In genomic region chr4:85186011-85186410, GRCm38 (mm10) we compare ENCODE assay signal across 11 mouse cellular contexts. TPM values are rescaled to one million over a fixed set of nuclear protein-coding genes. Genes with fewer than 3 reads are reported as not detected.
DNase-seq lines count a peak whose midpoint lies in the region; ATAC-seq and TF ChIP-seq lines count a peak whose summit lies in the region.
"Had no signal": no experiment of that assay in that cellular context is flagged by ENCODE, and none has a peak within 500 bp of the region (broad histone marks: within the 10 kb centered on the region; RNA-seq: fewer than 3 reads in every experiment).

No protein-coding gene starts in this region.

- 58% methylated on average over 4 of the region's 4 CpGs for WGBS in hindbrain, postnatal 0 days
- WGBS in hindbrain, embryonic 10.5 days: 63% methylated on average over 4 of the region's 4 CpGs
- 55% methylated on average over 4 of the region's 4 CpGs for WGBS in midbrain, embryonic 11.5 days
- WGBS in midbrain, embryonic 14.5 days: 56% methylated on average over 4 of the region's 4 CpGs
- 56% methylated on average over 4 of the region's 4 CpGs for WGBS in stomach, postnatal 0 days

- no peak overlapping the region for H3K27ac ChIP-seq in hindbrain, postnatal 0 days
- no peak overlapping the region for H3K27ac ChIP-seq in hindbrain, embryonic 10.5 days
- no peak overlapping the region for H3K27ac ChIP-seq in midbrain, embryonic 11.5 days (ENCODE audit: low read depth, low read length)
- H3K27ac ChIP-seq in midbrain, embryonic 14.5 days (replicated peaks; ENCODE audit: low read depth, low read length): no peak overlapping the region
- no peak overlapping the region for H3K27ac ChIP-seq in stomach, postnatal 0 days (replicated peaks)
- H3K27ac ChIP-seq: liver, embryonic 13.5 days had no signal

- no peak for ATAC-seq in hindbrain, postnatal 0 days
- ATAC-seq in midbrain, embryonic 11.5 days (ENCODE audit: low FRiP score): 0 out of 2 replicates have a peak, but pooled peaks have one; percentile 24
- ATAC-seq in midbrain, embryonic 14.5 days (ENCODE audit: low FRiP score, low TSS enrichment): no peak
- no peak for ATAC-seq in stomach, postnatal 0 days (ENCODE audit: low FRiP score, low TSS enrichment)
- ATAC-seq: intestine, embryonic 16.5 days had no signal

- no peak for DNase-seq in hindbrain, postnatal 0 days (ENCODE audit: low spot score)
- no peak for DNase-seq in hindbrain, embryonic 10.5 days (ENCODE audit: low spot score)
- DNase-seq in midbrain, embryonic 11.5 days (ENCODE audit: low spot score, missing footprints): peak; percentile 65
- DNase-seq in midbrain, embryonic 14.5 days: no peak
- no peak for DNase-seq in brain, embryonic 14.5 days (ENCODE audit: low read depth)
- DNase-seq in stomach, postnatal 0 days (ENCODE audit: low spot score): peak; percentile 20
- DNase-seq in adipocyte (ENCODE audit: low spot score): no peak
- DNase-seq: liver, embryonic 13.5 days; thymus, adult 18-20 months had no signal

- no peak overlapping the region for H3K4me3 ChIP-seq in hindbrain, postnatal 0 days (ENCODE audit: low read length)
- no peak overlapping the region for H3K4me3 ChIP-seq in hindbrain, embryonic 10.5 days
- no peak overlapping the region for H3K4me3 ChIP-seq in midbrain, embryonic 11.5 days (ENCODE audit: low read depth, low read length)
- H3K4me3 ChIP-seq in midbrain, embryonic 14.5 days (replicated peaks; ENCODE audit: low read depth, low read length): no peak overlapping the region
- H3K4me3 ChIP-seq in stomach, postnatal 0 days (ENCODE audit: low read depth, low read length): no peak overlapping the region
- H3K4me3 ChIP-seq: heart, embryonic 12.5 days; liver, embryonic 13.5 days had no signal

- no peak overlapping the region for H3K4me2 ChIP-seq in hindbrain, postnatal 0 days (ENCODE audit: low read depth, low read length)
- H3K4me2 ChIP-seq in midbrain, embryonic 11.5 days: no peak overlapping the region
- H3K4me2 ChIP-seq in midbrain, embryonic 14.5 days (ENCODE audit: low read length): no peak overlapping the region
- no peak overlapping the region for H3K4me2 ChIP-seq in stomach, postnatal 0 days (replicated peaks; ENCODE audit: low read depth)
- H3K4me2 ChIP-seq: heart, embryonic 12.5 days; liver, embryonic 13.5 days had no signal

- no peak for TF ChIP-seq POLR2A in brain, embryonic 14.5 days (IDR thresholded peaks at IDR 0.05; ENCODE audit: borderline replicate concordance, extremely low read depth, insufficient read depth, insufficient read length, poor library complexity, severe bottlenecking)

- H3K9me3 ChIP-seq in hindbrain, postnatal 0 days (ENCODE audit: low read length): no peaks in the 10 kb centered on the region
- H3K9me3 ChIP-seq in hindbrain, embryonic 10.5 days: no peaks in the 10 kb centered on the region
- no peaks in the 10 kb centered on the region for H3K9me3 ChIP-seq in midbrain, embryonic 11.5 days (ENCODE audit: control insufficient read depth, low read length)
- H3K9me3 ChIP-seq in midbrain, embryonic 14.5 days (ENCODE audit: control insufficient read depth, low read length): no peaks in the 10 kb centered on the region
- no peaks in the 10 kb centered on the region for H3K9me3 ChIP-seq in stomach, postnatal 0 days (ENCODE audit: control insufficient read depth, low read length)
- H3K9me3 ChIP-seq: heart, embryonic 12.5 days; liver, embryonic 13.5 days had no signal

- H3K36me3 ChIP-seq in hindbrain, postnatal 0 days (ENCODE audit: insufficient read depth, low read length): no peaks in the 10 kb centered on the region
- no peaks in the 10 kb centered on the region for H3K36me3 ChIP-seq in hindbrain, embryonic 10.5 days
- H3K36me3 ChIP-seq in midbrain, embryonic 11.5 days (ENCODE audit: control insufficient read depth, insufficient read depth, low read length): no peaks in the 10 kb centered on the region
- no peaks in the 10 kb centered on the region for H3K36me3 ChIP-seq in midbrain, embryonic 14.5 days (ENCODE audit: control insufficient read depth, insufficient read depth, low read length)
- no peaks in the 10 kb centered on the region for H3K36me3 ChIP-seq in stomach, postnatal 0 days (ENCODE audit: control insufficient read depth, insufficient read depth, low read length)
- H3K36me3 ChIP-seq: heart, embryonic 12.5 days; liver, embryonic 13.5 days had no signal

- peak; percentile 73 for TF ChIP-seq CTCF in hindbrain, postnatal 0 days (IDR thresholded peaks at IDR 0.05; ENCODE audit: low read depth)
- TF ChIP-seq CTCF in brain, embryonic 14.5 days (IDR thresholded peaks at IDR 0.05; ENCODE audit: borderline replicate concordance, extremely low read depth, insufficient read depth, insufficient read length): peak; percentile 58; the same call in 1 of the 2 replicates
- peak; percentile 73 for TF ChIP-seq CTCF in stomach, postnatal 0 days (IDR thresholded peaks at IDR 0.05; ENCODE audit: low read depth)

- H3K4me1 ChIP-seq in hindbrain, postnatal 0 days (ENCODE audit: insufficient read depth, low read length): no peaks in the 10 kb centered on the region
- H3K4me1 ChIP-seq in hindbrain, embryonic 10.5 days (replicated peaks): no peaks in the 10 kb centered on the region
- no peaks in the 10 kb centered on the region for H3K4me1 ChIP-seq in midbrain, embryonic 11.5 days (ENCODE audit: control insufficient read depth, insufficient read depth, low read length)
- no peaks in the 10 kb centered on the region for H3K4me1 ChIP-seq in midbrain, embryonic 14.5 days (ENCODE audit: control insufficient read depth, insufficient read depth, low read length)
- H3K4me1 ChIP-seq in stomach, postnatal 0 days (replicated peaks; ENCODE audit: control insufficient read depth, insufficient read depth): no peaks in the 10 kb centered on the region
- H3K4me1 ChIP-seq: heart, embryonic 12.5 days; liver, embryonic 13.5 days had no signal

- no peak for TF ChIP-seq EP300 in stomach, postnatal 0 days (optimal IDR thresholded peaks at IDR 0.05)

- no peaks in the 10 kb centered on the region for H3K27me3 ChIP-seq in hindbrain, postnatal 0 days (ENCODE audit: insufficient read depth, low read length)
- H3K27me3 ChIP-seq in hindbrain, embryonic 10.5 days (ENCODE audit: insufficient read depth, poor library complexity, severe bottlenecking): no peaks in the 10 kb centered on the region
- no peaks in the 10 kb centered on the region for H3K27me3 ChIP-seq in midbrain, embryonic 11.5 days (ENCODE audit: control insufficient read depth, insufficient read depth, low read length)
- H3K27me3 ChIP-seq in midbrain, embryonic 14.5 days (ENCODE audit: control insufficient read depth, insufficient read depth, low read length): no peaks in the 10 kb centered on the region
- no peaks in the 10 kb centered on the region for H3K27me3 ChIP-seq in stomach, postnatal 0 days (ENCODE audit: control insufficient read depth, insufficient read depth, low read length)
- H3K27me3 ChIP-seq: heart, embryonic 12.5 days; liver, embryonic 13.5 days had no signal

- H3K9ac ChIP-seq in hindbrain, postnatal 0 days (replicated peaks; ENCODE audit: low read length): no peak overlapping the region
- H3K9ac ChIP-seq in midbrain, embryonic 11.5 days (ENCODE audit: low read length): no peak overlapping the region
- no peak overlapping the region for H3K9ac ChIP-seq in midbrain, embryonic 14.5 days (replicated peaks; ENCODE audit: low read length)
- H3K9ac ChIP-seq in stomach, postnatal 0 days (ENCODE audit: low read length): no peak overlapping the region
- H3K9ac ChIP-seq: heart, embryonic 12.5 days; liver, embryonic 13.5 days had no signal

RNA-seq across cellular contexts. Expression of gene Sh3gl2, which starts 18.9 kb away (rescaled TPM):
- 41.9 and 44.7 TPM in 2 replicates for total RNA-seq in hindbrain, postnatal 0 days (2014; rRNA removed)
- 119 and 129 TPM in 2 replicates for polyA plus RNA-seq in hindbrain, postnatal 0 days (2015; fragmentation: Nextera tagmentation; extraction: Ambion mirVana)
- polyA plus RNA-seq in hindbrain, embryonic 10.5 days (2016; fragmentation: Nextera tagmentation; extraction: Ambion mirVana): 4.1 and 6.9 TPM in 2 replicates
- polyA plus RNA-seq in midbrain, embryonic 11.5 days (2014; fragmentation: Nextera tagmentation; extraction: Ambion mirVana): 8.4 and 10.3 TPM in 2 replicates
- 66.1 and 76.7 TPM in 2 replicates for polyA plus RNA-seq in midbrain, embryonic 14.5 days (2014; fragmentation: Nextera tagmentation; extraction: Ambion mirVana)
- polyA plus RNA-seq in brain, embryonic 14.5 days (2012; rRNA removed): 35.2 and 46.7 TPM in 2 replicates
- 9.7 and 12.0 TPM in 2 replicates for polyA plus RNA-seq in stomach, postnatal 0 days (2015; fragmentation: Nextera tagmentation; extraction: Ambion mirVana)

Comparison
In these comparisons a context has a peak if more than half of its experiments do, and no peak if none do; other contexts are left out.
1. DNase-seq: peak in midbrain, embryonic 11.5 days (single experiment) and stomach, postnatal 0 days (single experiment); none in hindbrain, postnatal 0 days (single experiment), hindbrain, embryonic 10.5 days (single experiment), midbrain, embryonic 14.5 days (single experiment), brain, embryonic 14.5 days (single experiment) and adipocyte (single experiment).
2. Peak in every context shown above with its lines, with median percentiles within 50 percentile points of each other: CTCF ChIP-seq.